Mouse (Mus musculus) cortical plate, adult 2 months (tissue): ENCODE measurements at regions not wholly inside any gene's neighbourhood (a gene's known extent, or its start where the extent isn't known, plus 50 kb on each side); places are given as distances from the start of the nearest gene placed in this dataset.

ENCODE experiments used
- H3K27ac ChIP-seq: fragments of 200-500 bp; 2 replicates; pipeline ENCODE4 v1.5.1; 2012; ENCODE audit warnings: low read length, control low read depth, inconsistent platforms; ENCODE audit not compliant: insufficient read depth
- H3K4me1 ChIP-seq: fragments of 200-500 bp; 2 replicates; pipeline ENCODE4 v1.6.1; 2011; ENCODE audit warnings: low read length; ENCODE audit not compliant: control insufficient read depth, insufficient read depth
- H3K4me3 ChIP-seq: fragments of 200-500 bp; 2 replicates; pipeline ENCODE4 v1.5.1; 2011; ENCODE audit warnings: mild to moderate bottlenecking, low read length, control low read depth; ENCODE audit not compliant: insufficient read depth
- CTCF ChIP-seq: fragments of 200-500 bp; IDR thresholded peaks from 2 replicates; pipeline ENCODE4 v1.5.1; 2011; ENCODE audit warnings: mild to moderate bottlenecking, control low read depth, low read length; ENCODE audit not compliant: insufficient read depth; ENCODE audit errors: extremely low read depth
- POLR2A ChIP-seq: fragments of 200-500 bp; IDR thresholded peaks from 2 replicates; pipeline ENCODE4 v1.6.1; 2011; ENCODE audit warnings: mild to moderate bottlenecking, low read length, control low read depth; ENCODE audit not compliant: insufficient read depth; ENCODE audit errors: extremely low read depth

- Histone ChIP-seq H3K27ac (no peak overlapping the region), H3K4me3 (no peak overlapping the region), H3K4me1 (peaks cover 2% of the 10 kb centered on the region; the same call in 1 of the 2 replicates)
- TF ChIP-seq CTCF (no peak), POLR2A (no peak)
Measured at GRCm38 (mm10) chr5:133743606-133744005, 355.9 kb upstream of the Castor2 start.

GRCm38 (mm10) chr5:133731871-133732270 is 367.6 kb upstream of the Castor2 start:
- H3K4me1 ChIP-seq = no peaks in the 10 kb centered on the region
- no peak for TF ChIP-seq POLR2A
- no peak for TF ChIP-seq CTCF
- H3K4me3 ChIP-seq = no peak overlapping the region
- H3K27ac ChIP-seq = no peak overlapping the region

- Histone ChIP-seq H3K4me1 (no peaks in the 10 kb centered on the region), H3K27ac (no peak overlapping the region), H3K4me3 (no peak overlapping the region)
- TF ChIP-seq POLR2A (no peak), CTCF (no peak)
Measured at GRCm38 (mm10) chr5:133718187-133719078, 381.1 kb upstream of the Castor2 start.

- no peak overlapping the region for H3K4me3 ChIP-seq
- no peak for TF ChIP-seq CTCF
- TF ChIP-seq POLR2A = no peak
- no peak overlapping the region for H3K27ac ChIP-seq
- H3K4me1 ChIP-seq = no peaks in the 10 kb centered on the region
Measured at GRCm38 (mm10) chr5:133715830-133716229, 383.7 kb upstream of the Castor2 start.

GRCm38 (mm10) chr5:133712652-133713051 is 386.9 kb upstream of the Castor2 start:
- TF ChIP-seq CTCF = no peak
- TF ChIP-seq POLR2A = no peak
- Histone ChIP-seq H3K4me1 (no peaks in the 10 kb centered on the region), H3K27ac (no peak overlapping the region), H3K4me3 (no peak overlapping the region)

DNA sequence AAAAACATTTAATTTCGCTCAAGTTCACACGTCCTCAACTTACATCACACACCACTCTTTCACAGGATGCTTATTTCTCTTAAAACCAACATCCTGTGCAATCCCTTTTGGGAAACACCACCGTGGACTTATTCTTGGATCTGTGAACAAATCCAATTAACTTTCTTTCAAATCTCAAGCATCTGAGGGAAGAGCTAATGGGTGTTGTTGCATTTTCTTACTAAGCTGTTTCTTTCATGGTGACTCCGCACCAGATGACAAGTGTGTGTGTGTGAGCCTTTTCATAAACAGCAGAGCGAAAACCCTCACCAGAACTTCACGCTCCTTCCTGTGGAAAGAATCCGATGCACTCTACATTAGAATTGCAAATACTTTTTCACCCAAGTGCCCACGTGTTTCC is 390.6 kb upstream of the Castor2 start:
- no peak overlapping the region for H3K4me3 ChIP-seq
- H3K4me1 ChIP-seq = no peaks in the 10 kb centered on the region
- H3K27ac ChIP-seq = no peak overlapping the region
- TF ChIP-seq POLR2A (no peak), CTCF (no peak)

DNA sequence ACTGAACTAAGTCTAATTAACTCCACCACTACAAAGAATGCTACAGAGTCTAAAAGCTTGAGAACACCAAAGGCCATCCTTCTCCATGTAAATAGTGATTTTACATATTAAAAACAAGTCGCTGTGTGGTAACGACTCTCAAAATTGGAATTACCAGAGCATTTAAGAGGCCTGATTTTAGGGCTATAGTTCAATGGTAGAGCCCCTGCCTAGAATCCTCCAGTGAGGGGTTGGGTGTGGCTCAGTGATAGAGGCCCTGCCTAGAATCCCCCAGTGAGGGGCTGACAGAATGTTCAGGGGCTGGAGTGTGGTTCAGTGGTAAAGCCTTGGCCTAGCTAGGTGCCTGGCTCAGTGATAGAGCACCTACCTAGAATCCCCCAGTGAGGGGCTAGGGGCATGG is 413.3 kb upstream of the Castor2 start:
- TF ChIP-seq POLR2A = no peak
- no peak for TF ChIP-seq CTCF
- Histone ChIP-seq H3K4me1 (no peaks in the 10 kb centered on the region), H3K4me3 (no peak overlapping the region), H3K27ac (no peak overlapping the region)

DNA sequence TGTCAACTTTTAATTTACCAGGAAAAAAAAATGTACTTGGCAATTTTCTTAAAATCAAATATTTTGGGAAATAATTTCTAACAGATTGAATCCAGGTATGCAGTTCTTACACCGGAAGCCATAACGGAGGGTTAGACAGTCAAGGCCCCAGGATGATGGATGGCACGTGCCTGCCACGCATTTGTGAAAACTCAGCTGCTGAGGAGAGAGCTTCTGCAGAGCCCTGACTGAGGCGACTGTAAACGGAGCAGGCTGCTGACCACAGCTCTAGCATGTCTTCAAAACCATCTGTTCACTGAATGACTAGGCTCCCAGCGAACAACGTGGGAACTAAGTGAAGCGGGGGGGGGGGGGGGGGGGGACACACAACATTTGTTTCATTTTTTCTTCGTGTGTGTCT is 416.5 kb upstream of the Castor2 start:
- no peaks in the 10 kb centered on the region for H3K4me1 ChIP-seq
- H3K4me3 ChIP-seq = no peak overlapping the region
- TF ChIP-seq CTCF = no peak
- TF ChIP-seq POLR2A = no peak
- no peak overlapping the region for H3K27ac ChIP-seq

GRCm38 (mm10) chr5:133676791-133677450 is 422.6 kb upstream of the Castor2 start:
- no peak for TF ChIP-seq CTCF
- TF ChIP-seq POLR2A = no peak
- no peak overlapping the region for H3K27ac ChIP-seq
- no peaks in the 10 kb centered on the region for H3K4me1 ChIP-seq
- H3K4me3 ChIP-seq = no peak overlapping the region

- no peak for TF ChIP-seq POLR2A
- TF ChIP-seq CTCF = no peak
- H3K4me3 ChIP-seq = no peak overlapping the region
- no peak overlapping the region for H3K27ac ChIP-seq
- no peaks in the 10 kb centered on the region for H3K4me1 ChIP-seq
Measured at GRCm38 (mm10) chr5:133675636-133676035, 423.9 kb upstream of the Castor2 start.
